Mouse (Mus musculus): ENCODE data around the gene Tspan11.
A peak's percentile ranks its signal among the peaks of the same experiment; 100 is the strongest.

Tspan11 gene

GRCm38 (mm10) chr6:127989624-127990212, 102.3 kb downstream of the Tspan11 start:
- peak; percentile 52 for DNase-seq (ENCODE audit: low spot score)

GRCm38 (mm10) chr6:127991509-127992176, 104.3 kb downstream of the Tspan11 start:
- no peak for DNase-seq (ENCODE audit: low spot score)

DNA sequence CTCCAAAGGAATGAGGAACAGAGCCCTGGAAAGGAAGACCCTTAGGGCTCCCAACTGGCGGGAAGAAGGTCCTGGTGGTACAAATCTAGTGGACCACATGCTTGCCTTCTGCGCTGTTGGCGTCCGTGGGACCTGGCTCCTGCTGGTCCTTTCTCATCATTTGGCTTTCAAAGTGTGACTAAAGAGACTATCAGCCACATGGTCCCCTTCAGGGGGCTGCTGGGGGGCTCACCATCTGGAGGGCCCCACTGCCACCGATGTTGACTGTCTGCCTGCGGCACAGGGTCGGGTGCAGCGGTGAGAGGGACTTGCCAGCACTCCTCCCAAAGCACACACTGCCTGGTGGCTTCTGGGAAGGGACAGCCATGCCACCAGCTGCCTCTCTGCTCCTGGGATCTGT, 105.6 kb downstream of the Tspan11 start:
- DNase-seq (ENCODE audit: low spot score) = no peak

- no peak for DNase-seq (ENCODE audit: low spot score)
These were observed 109.5 kb downstream of the Tspan11 start for GRCm38 (mm10) chr6:127996928-127997327.

DNA sequence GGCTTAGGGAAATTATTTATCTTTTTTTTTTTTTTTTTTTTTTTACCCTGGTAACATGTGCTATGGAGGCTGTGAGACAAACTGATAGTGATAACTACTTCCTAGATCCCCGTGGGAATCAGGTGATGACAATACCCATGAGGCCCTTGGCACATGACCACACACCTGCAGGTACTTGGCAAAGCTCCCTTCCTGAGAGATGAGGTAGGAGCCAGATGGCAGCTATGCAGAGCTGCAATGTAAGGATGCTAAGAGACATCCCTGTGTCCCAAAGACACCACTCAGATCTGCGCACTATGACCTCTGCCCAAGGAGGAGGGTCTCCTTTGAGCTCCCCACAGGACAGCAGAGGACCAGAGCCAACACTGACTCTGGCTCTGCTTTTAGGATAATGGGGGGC, 111.7 kb downstream of the Tspan11 start:
- DNase-seq (ENCODE audit: low spot score) = no peak

- no peak for DNase-seq (ENCODE audit: low spot score)
These were observed 113.4 kb downstream of the Tspan11 start for GRCm38 (mm10) chr6:128000777-128001176.

GRCm38 (mm10) chr6:128001587-128001986, 114.2 kb downstream of the Tspan11 start:
- no peak for DNase-seq (ENCODE audit: low spot score)

- DNase-seq (ENCODE audit: low spot score) = no peak
These were observed 114.7 kb downstream of the Tspan11 start for GRCm38 (mm10) chr6:128002104-128002503.

DNA sequence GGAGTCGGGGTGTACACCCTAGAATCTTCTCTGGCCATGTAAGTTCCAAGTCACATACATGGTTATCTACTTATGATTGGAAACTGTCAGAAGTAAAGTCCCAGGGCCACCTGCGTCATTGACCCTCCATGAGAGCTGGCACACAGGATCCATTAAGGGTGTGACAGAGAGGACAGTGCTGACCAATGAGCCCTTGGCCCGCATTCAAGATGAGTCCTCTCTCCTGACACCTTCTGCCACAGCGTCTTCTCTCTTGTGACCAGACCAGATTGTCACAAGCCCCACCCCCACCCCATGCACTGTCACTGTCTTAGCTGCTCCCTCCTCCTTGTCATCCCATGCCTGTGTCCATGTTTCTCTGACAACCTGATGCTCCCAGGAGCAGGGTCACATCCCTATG, 115.3 kb downstream of the Tspan11 start:
- DNase-seq (ENCODE audit: low spot score) = no peak

GRCm38 (mm10) chr6:128003542-128003941, 116.2 kb downstream of the Tspan11 start:
- DNase-seq (ENCODE audit: low spot score) = no peak
